Mouse (Mus musculus) liver, adult 2 months (tissue): ENCODE data around the gene Zswim5. TPM values are rescaled to one million over a fixed set of nuclear protein-coding genes. Genes with fewer than 3 reads are reported as not detected.

Source experiments
- DNase-seq: peaks from one replicate; pipeline ENCODE4 v3.0.0-alpha.2; 2011; ENCODE audit warnings: low read depth, low spot score; ENCODE audit errors: extremely low read depth
- H3K27ac ChIP-seq: fragments of 200-500 bp; replicated peaks from 2 replicates; pipeline ENCODE4 v1.5.1; 2012; ENCODE audit warnings: low read depth, mild to moderate bottlenecking, control low read depth, inconsistent platforms, low read length; ENCODE audit not compliant: insufficient read depth
- H3K27me3 ChIP-seq: fragments of 200-500 bp; 2 replicates; pipeline ENCODE4 v1.6.1; 2012; ENCODE audit warnings: mild to moderate bottlenecking, moderate library complexity, low read length, inconsistent platforms; ENCODE audit not compliant: control insufficient read depth, insufficient read depth
- H3K36me3 ChIP-seq: fragments of 200-500 bp; 2 replicates; pipeline ENCODE4 v1.6.1; 2012; ENCODE audit warnings: low read length, inconsistent platforms; ENCODE audit not compliant: control insufficient read depth, insufficient read depth
- H3K4me1 ChIP-seq: fragments of 200-500 bp; 2 replicates; pipeline ENCODE4 v1.6.1; 2011; ENCODE audit warnings: low read length; ENCODE audit not compliant: control insufficient read depth, insufficient read depth
- H3K4me3 ChIP-seq: fragments of 200-500 bp; 2 replicates; pipeline ENCODE4 v1.5.1; 2011; ENCODE audit warnings: low read depth, mild to moderate bottlenecking, control low read depth, low read length, moderate library complexity; ENCODE audit not compliant: insufficient read depth
- H3K79me2 ChIP-seq: fragments of 200-500 bp; 2 replicates; pipeline ENCODE4 v1.6.1; 2012; ENCODE audit warnings: inconsistent platforms, mild to moderate bottlenecking, low read length, moderate library complexity; ENCODE audit not compliant: control insufficient read depth, insufficient read depth
- H3K9ac ChIP-seq: fragments of 200-500 bp; 2 replicates; pipeline ENCODE4 v1.6.1; 2012; ENCODE audit warnings: low read depth, mild to moderate bottlenecking, control low read depth, inconsistent platforms, low read length
- CTCF ChIP-seq: fragments of 200-500 bp; IDR thresholded peaks from 2 replicates; pipeline ENCODE4 v1.5.1; 2011; ENCODE audit warnings: low read depth, low read length, control low read depth
- POLR2A ChIP-seq: fragments of 200-500 bp; IDR thresholded peaks from 2 replicates; pipeline ENCODE4 v1.6.1; 2011; ENCODE audit warnings: low read length, control low read depth; ENCODE audit not compliant: insufficient read depth; ENCODE audit errors: extremely low read depth
- WGBS: fragments of 180-500 bp; shearing (Covaris S2); methylation state at CpG from one replicate; pipeline ENCODE4 v1.1.7; 2018; 5-methylcytosine and 5-hydroxymethylcytosine counted together
- polyA plus RNA-seq: library from polyadenylated mRNA; depleted of rRNA; stranded (reverse); fragments of >200 nt; gene quantifications from 2 replicates; pipeline ENCODE4 v1.2.3, GENCODE M21; 2012
- total RNA-seq: library from RNA; depleted of rRNA; stranded (reverse); fragments of >200 nt; gene quantifications from 2 replicates; pipeline ENCODE4 v1.2.3, GENCODE M21; 2014

Zswim5 gene
- total and polyA plus RNA-seq, 2 experiments, result 0.65 to 1.1 TPM

GRCm38 (mm10) chr4:116928006-116928651 is 51.0 kb downstream of the Zswim5 start:
- H3K27ac ChIP-seq, result no peak overlapping the region
- H3K4me3 ChIP-seq, result no peak overlapping the region
- 22% methylated on average over 4 of the region's 4 CpGs for WGBS
- no peak overlapping the region for H3K9ac ChIP-seq
- peaks cover 2% of the 10 kb centered on the region; the same call in 1 of the 2 replicates for H3K79me2 ChIP-seq
- no peaks in the 10 kb centered on the region for H3K36me3 ChIP-seq
- H3K4me1 ChIP-seq, result peaks cover 3% of the 10 kb centered on the region; the same call in 1 of the 2 replicates
- TF ChIP-seq CTCF, result no peak
- TF ChIP-seq POLR2A, result no peak
- no peaks in the 10 kb centered on the region for H3K27me3 ChIP-seq
- DNase-seq, result peak; percentile 74

- H3K36me3 ChIP-seq, result no peaks in the 10 kb centered on the region
- no peak overlapping the region for H3K9ac ChIP-seq
- no peak overlapping the region for H3K4me3 ChIP-seq
- DNase-seq, result no peak
- no peaks in the 10 kb centered on the region for H3K79me2 ChIP-seq
- TF ChIP-seq POLR2A (no peak), CTCF (no peak)
- 78% methylated on average over 4 of the region's 4 CpGs for WGBS
- no peak overlapping the region for H3K27ac ChIP-seq
- H3K4me1 ChIP-seq, result no peaks in the 10 kb centered on the region
- H3K27me3 ChIP-seq, result no peaks in the 10 kb centered on the region
These were observed 62.4 kb downstream of the Zswim5 start for GRCm38 (mm10) chr4:116939585-116939984.

GRCm38 (mm10) chr4:116942695-116943094 is 65.5 kb downstream of the Zswim5 start:
- Histone ChIP-seq H3K4me3 (no peak overlapping the region), H3K79me2 (no peaks in the 10 kb centered on the region), H3K9ac (no peak overlapping the region), H3K27me3 (no peaks in the 10 kb centered on the region), H3K27ac (no peak overlapping the region), H3K4me1 (no peaks in the 10 kb centered on the region), H3K36me3 (no peaks in the 10 kb centered on the region)
- TF ChIP-seq CTCF (no peak), POLR2A (no peak)
- no peak for DNase-seq
- WGBS, result 80% methylated on average over 2 of the region's 2 CpGs

- no peak overlapping the region for H3K9ac ChIP-seq
- no peaks in the 10 kb centered on the region for H3K27me3 ChIP-seq
- no peaks in the 10 kb centered on the region for H3K36me3 ChIP-seq
- DNase-seq, result no peak
- 78% methylated on average over 5 of the region's 5 CpGs for WGBS
- H3K4me1 ChIP-seq, result no peaks in the 10 kb centered on the region
- H3K79me2 ChIP-seq, result no peaks in the 10 kb centered on the region
- H3K4me3 ChIP-seq, result no peak overlapping the region
- TF ChIP-seq CTCF (no peak), POLR2A (no peak)
- H3K27ac ChIP-seq, result no peak overlapping the region
These were observed 66.9 kb downstream of the Zswim5 start for GRCm38 (mm10) chr4:116944055-116944454.

GRCm38 (mm10) chr4:116951642-116952041 is 74.5 kb downstream of the Zswim5 start:
- no peaks in the 10 kb centered on the region for H3K27me3 ChIP-seq
- H3K4me3 ChIP-seq, result no peak overlapping the region
- H3K27ac ChIP-seq, result no peak overlapping the region
- WGBS, result 54% methylated on average over 1 of the region's 1 CpGs
- H3K4me1 ChIP-seq, result no peaks in the 10 kb centered on the region
- H3K9ac ChIP-seq, result no peak overlapping the region
- no peak for TF ChIP-seq CTCF
- no peak for TF ChIP-seq POLR2A
- no peaks in the 10 kb centered on the region for H3K36me3 ChIP-seq
- H3K79me2 ChIP-seq, result no peaks in the 10 kb centered on the region
- DNase-seq, result peak; percentile 16

GRCm38 (mm10) chr4:116954951-116955350 is 77.8 kb downstream of the Zswim5 start:
- no peaks in the 10 kb centered on the region for H3K4me1 ChIP-seq
- no peaks in the 10 kb centered on the region for H3K79me2 ChIP-seq
- no peak overlapping the region for H3K4me3 ChIP-seq
- no peak for DNase-seq
- no peak overlapping the region for H3K27ac ChIP-seq
- no peaks in the 10 kb centered on the region for H3K36me3 ChIP-seq
- TF ChIP-seq CTCF (no peak), POLR2A (no peak)
- no peak overlapping the region for H3K9ac ChIP-seq
- no peaks in the 10 kb centered on the region for H3K27me3 ChIP-seq
- WGBS, result 93% methylated on average over 7 of the region's 7 CpGs
